Mouse (Mus musculus): ENCODE results near the gene Flot1. TPM values are rescaled to one million over a fixed set of nuclear protein-coding genes. Genes with fewer than 3 reads are reported as not detected.

The Flot1 gene
- polyA plus RNA-seq (2015; fragmentation: Illumina TruSeq; extraction: RNeasy Lipid Tissue Mini Kit (QIAGEN cat#74804); ENCODE audit: insufficient read depth, low replicate concordance): 27.5 TPM

DNA sequence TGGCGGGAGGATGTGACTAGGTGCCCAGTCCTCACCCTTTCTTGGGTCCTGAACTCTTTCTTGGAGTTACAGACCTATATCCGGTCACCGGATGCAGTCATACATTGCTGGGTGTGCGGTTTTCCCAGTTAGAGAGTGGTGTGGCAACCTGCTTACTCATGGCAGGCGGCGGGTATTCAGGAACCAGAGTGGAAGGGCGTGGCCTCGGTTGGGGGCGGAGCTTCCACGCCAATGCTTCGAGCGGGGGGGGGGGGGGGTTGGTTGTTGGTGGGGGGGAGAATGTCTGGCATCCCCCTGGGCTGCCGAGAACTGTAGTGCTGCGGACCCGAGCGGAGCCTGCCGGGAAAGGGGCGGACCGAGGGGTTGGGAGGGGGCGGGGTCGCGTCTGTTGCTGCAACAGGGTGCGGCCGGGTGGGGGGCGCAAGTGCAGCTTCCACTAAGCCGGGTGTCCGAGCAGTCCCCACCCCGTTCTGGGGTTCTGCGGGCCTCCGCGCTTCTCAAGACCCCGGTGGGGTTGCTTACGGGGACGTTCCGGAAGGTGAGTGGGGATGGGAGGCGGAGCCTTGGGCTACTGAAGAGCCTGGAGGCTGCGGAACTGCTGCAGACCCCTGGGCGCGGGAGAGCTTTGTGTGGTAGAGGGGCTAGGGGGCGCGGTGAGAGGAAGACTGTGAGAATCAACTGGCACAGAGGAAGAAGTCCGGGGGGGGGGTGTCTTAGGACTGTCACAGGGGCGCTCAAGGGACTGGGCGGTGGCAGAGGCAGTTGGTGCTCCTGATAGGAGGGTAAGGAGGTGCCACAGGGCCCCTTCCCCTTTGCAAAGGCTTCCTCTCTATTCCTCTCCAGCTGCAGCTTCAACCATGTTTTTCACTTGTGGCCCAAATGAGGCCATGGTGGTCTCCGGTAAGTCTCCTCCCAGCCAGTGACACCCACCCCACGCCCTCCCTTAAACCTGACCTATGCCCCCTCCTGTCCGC lies at the start of gene Flot1:
TSS of gene Flot1 (plus strand) at position 267 of the 974 bp plus-strand sequence.

DNA sequence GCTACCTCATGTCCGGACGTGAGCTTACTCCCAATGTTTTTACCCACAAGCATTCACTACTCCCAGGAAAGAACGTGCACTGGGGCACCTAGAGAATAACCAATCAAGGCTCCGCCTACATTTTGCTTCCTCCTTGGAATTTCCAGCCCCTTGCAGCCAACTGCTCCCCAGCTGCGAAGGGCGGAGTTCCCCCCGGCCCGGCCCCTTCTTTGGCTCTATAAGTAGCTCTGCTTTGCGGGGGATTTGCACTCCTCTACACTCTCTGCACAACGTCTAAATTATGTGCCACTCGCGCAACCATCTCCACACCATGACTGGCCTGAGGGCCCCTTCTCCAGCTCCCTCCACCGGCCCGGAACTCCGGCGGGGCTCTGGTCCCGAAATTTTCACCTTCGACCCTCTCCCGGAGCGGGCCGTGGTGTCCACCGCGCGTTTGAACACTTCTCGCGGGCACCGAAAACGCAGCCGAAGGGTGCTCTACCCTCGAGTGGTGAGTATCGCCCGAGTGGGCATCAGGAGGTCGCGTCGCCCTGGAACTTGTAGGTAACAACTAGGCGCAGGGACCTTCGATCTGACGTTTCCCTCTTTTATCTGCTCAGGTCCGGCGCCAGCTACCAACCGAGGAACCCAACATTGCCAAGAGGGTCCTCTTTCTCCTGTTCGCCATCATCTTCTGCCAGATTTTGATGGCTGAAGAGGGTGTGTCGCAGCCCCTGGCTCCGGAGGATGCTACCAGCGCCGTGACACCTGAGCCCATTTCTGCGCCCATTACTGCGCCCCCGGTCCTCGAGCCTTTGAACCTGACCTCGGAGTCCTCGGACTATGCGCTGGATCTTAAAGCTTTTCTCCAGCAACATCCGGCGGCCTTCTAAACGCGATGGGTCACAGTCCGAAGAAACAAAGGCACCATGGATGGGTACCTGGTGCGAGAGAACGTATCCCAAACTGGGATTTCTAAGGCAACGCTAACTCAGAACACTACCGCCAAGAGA lies 1.3 kb upstream of the Flot1 start, which contains the start of gene Ier3:
TSS of gene Ier3 (plus strand) at position 246 of the 992 bp plus-strand sequence.

DNA sequence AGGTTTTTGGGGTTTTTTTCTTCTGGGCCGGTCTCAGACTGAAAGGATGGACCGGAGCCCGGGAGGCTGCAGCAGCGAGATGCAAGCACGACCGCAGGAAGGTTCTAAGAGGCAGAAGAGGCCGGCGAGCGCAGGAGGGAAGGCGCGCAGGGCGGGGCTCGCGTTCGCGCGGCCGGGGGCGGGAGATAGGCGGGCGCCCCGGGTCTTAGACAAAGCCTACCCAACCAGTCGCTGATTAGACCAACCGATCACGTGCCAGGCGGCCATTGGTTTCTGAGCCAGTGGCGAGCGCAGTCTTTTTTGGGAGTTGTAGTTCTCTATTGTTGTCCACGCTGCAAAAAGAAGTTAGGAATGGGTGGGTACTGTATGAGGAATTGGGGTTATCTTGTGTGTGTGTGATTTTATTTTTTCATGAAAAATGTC lies 15.1 kb downstream of the Flot1 start, which contains the start of gene Tubb5:
TSS of gene Tubb5 (minus strand) at position 185 of the 423 bp plus-strand sequence.

DNA sequence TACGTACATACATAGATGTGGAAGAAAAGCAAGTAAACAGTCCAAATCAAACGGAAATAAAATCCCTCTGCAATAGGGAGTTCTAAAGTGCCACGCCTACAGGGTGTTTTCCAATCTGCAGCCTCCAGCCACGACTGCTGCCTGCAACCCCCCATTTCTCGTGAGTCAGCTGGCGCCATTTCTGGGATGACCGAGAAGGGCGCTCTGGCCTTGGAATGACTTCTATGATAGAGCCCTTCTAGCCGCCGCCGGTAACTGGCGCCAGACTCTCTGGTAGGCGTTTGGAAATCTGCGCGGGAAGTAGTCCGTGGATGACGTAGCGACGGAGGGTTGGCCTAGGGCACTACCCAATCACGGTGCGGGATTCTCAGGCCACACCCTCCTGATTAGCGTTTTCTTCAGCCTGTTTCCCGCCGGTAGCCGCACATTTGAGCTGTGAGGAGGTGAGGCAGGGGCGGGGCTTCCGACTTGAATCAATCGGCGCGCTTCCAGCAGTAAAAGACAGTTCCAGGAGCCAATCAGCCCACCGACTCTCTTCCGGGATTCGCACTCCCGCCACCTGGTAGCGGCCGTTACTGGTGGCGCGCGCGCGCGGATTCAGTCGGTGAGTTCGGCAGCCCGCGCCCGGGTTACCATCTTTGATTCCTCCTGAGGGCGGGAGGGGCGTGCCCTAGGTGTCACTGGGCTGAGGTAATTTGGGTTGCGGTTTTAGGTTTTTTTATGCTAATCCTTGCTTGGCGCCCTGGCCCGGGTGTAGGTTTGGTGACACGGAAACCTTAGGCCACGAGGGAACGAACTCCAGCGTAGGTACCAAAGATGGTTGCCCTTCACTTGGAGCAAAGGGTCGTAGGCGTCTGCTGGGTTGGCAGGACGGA lies 18.3 kb downstream of the Flot1 start, which contains the start of gene Mdc1:
TSS of gene Mdc1 (plus strand) at position 440 of the 875 bp plus-strand sequence.

DNA sequence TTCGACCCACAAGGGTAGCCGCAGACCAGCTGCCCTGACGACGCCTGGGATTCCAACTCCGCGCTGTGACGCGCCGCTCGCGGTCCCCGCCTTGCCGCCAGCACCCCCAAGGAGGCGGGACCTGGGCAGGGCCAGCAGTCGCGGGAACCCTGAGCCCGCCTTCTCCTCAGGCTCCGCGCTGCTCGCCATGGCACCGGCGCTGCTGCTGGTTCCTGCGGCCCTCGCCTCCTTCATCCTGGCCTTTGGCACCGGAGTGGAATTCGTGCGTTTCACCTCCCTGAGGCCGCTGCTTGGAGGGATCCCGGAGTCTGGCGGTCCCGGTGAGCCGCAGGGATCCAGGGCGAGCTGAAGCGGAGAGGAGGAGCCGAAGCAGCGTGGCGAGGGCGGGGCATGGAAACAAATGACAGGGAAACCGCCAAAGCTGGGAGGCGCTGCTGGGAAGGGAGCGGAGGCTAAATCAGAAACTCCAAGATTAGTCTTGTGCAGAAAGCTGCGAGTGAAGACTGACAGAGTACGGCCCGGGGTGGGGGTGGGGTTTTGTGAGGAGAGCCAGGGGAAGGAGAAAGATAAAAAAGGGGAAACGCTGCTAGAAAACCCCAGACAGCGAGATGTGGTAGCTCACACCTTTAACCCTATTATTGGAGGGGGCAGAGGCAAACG lies 38.3 kb downstream of the Flot1 start, which contains the start of gene Nrm:
TSS of gene Nrm (plus strand) at position 121 of the 660 bp plus-strand sequence.

DNA sequence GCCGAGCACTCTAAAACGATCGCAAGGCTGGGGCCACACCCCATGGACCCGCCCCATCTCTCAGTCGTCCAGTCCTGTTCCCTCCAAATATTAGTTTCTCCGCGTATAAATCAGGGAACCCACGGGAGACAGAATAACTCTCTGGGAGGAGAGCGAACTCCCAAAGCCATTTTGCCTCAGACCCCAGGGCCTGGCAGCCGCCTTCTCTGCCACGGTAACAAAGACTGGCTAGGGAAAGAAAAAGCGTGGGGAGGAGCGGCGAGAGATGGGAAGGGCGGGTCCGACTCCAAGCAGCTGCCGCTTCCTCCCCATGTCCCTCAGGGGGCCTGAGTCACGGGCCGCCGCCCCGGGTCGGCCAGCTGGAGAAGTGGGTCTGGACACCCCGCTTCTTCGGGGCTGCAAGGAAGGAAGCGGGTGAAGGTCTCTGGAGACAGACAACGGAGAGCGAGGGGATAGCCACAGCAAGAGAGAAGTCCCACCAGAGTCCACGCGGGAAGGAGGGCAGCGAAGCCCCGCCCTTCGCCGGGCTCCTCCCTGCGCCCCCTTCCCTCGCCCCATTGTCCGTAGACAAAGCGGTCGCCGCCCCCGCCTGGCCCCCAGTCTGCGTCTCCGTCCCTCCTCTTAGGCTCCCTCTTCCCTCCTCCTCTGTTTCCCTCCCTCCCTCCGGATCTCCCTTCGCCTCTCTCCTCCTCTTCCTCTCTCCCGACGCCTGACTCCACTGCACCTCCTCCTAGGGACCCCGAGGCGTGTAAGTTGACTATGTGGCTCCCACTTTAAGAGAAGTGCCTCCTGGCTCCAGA lies 42.7 kb downstream of the Flot1 start, which contains the start of gene Ppp1r18:
TSS of gene Ppp1r18 (plus strand) at position 113 of the 800 bp plus-strand sequence.

DNA sequence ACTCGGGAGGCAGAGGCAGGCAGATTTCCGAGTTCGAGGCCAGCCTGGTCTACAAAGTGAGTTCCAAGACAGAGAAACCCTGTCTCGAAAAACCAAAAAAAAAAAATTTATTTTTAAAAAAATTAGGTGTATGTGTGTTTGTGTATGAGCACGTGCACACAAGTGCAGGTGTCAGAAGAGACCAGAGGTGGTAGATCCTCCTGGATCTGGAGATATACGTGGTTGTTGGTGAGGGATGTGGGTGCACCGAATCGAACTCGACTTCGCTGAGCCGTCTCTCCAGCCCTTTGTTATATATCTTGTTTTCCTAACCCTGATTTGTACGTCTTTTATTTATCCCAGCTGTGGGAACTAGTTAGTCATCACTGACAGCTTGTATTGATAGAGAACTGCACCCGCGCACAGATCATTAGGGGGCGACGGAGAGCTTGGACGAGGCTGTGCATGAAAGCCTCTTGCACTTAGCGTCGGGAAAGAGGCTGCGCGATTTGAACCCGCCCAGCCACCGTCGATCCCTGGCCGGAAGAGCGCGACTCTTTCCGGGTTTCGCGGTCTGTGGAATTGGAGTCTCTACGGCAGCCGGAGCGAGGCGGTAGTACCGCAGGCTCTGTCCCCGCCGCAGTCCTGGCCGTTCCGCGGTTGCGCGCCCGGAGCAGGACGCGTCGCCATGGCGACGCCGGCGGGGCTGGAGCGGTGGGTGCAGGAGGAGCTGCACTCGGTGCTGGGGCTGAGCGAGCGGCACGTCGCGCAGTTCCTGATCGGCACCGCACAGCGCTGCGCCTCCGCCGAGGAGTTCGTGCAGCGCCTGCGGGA lies 56.4 kb downstream of the Flot1 start, which contains the start of gene Dhx16:
TSS of gene Dhx16 (plus strand) at position 575 of the 813 bp plus-strand sequence.

Other genes with a start within 250 kb of the Flot1 start
- not detected for gene Sfta2, start 221.7 kb upstream of the Flot1 start, polyA plus RNA-seq (2015; fragmentation: Illumina TruSeq; extraction: RNeasy Lipid Tissue Mini Kit (QIAGEN cat#74804); ENCODE audit: insufficient read depth, low replicate concordance)
- gene Gm9573, start 196.6 kb upstream of the Flot1 start, polyA plus RNA-seq (2015; fragmentation: Illumina TruSeq; extraction: RNeasy Lipid Tissue Mini Kit (QIAGEN cat#74804); ENCODE audit: insufficient read depth, low replicate concordance): not detected
- gene Mucl3, start 179.5 kb upstream of the Flot1 start, polyA plus RNA-seq (2015; fragmentation: Illumina TruSeq; extraction: RNeasy Lipid Tissue Mini Kit (QIAGEN cat#74804); ENCODE audit: insufficient read depth, low replicate concordance): not detected
- gene Vars2, start 155.6 kb upstream of the Flot1 start, polyA plus RNA-seq (2015; fragmentation: Illumina TruSeq; extraction: RNeasy Lipid Tissue Mini Kit (QIAGEN cat#74804); ENCODE audit: insufficient read depth, low replicate concordance): 10.5 TPM
- 8.0 TPM for gene Gtf2h4, start 149.5 kb upstream of the Flot1 start, polyA plus RNA-seq (2015; fragmentation: Illumina TruSeq; extraction: RNeasy Lipid Tissue Mini Kit (QIAGEN cat#74804); ENCODE audit: insufficient read depth, low replicate concordance)
- 5.6 TPM for gene Ddr1, start 118.6 kb upstream of the Flot1 start, polyA plus RNA-seq (2015; fragmentation: Illumina TruSeq; extraction: RNeasy Lipid Tissue Mini Kit (QIAGEN cat#74804); ENCODE audit: insufficient read depth, low replicate concordance)
- 3.4 TPM for gene Ier3, start 1.5 kb upstream of the Flot1 start, polyA plus RNA-seq (2015; fragmentation: Illumina TruSeq; extraction: RNeasy Lipid Tissue Mini Kit (QIAGEN cat#74804); ENCODE audit: insufficient read depth, low replicate concordance)
- gene Tubb5, start 15.1 kb downstream of the Flot1 start, polyA plus RNA-seq (2015; fragmentation: Illumina TruSeq; extraction: RNeasy Lipid Tissue Mini Kit (QIAGEN cat#74804); ENCODE audit: insufficient read depth, low replicate concordance): 222 TPM
- gene Mdc1, start 18.3 kb downstream of the Flot1 start, polyA plus RNA-seq (2015; fragmentation: Illumina TruSeq; extraction: RNeasy Lipid Tissue Mini Kit (QIAGEN cat#74804); ENCODE audit: insufficient read depth, low replicate concordance): 59.7 TPM
- 43.1 TPM for gene Nrm, start 38.1 kb downstream of the Flot1 start, polyA plus RNA-seq (2015; fragmentation: Illumina TruSeq; extraction: RNeasy Lipid Tissue Mini Kit (QIAGEN cat#74804); ENCODE audit: insufficient read depth, low replicate concordance)
- gene Ppp1r18, start 42.4 kb downstream of the Flot1 start, polyA plus RNA-seq (2015; fragmentation: Illumina TruSeq; extraction: RNeasy Lipid Tissue Mini Kit (QIAGEN cat#74804); ENCODE audit: insufficient read depth, low replicate concordance): 139 TPM
- gene Dhx16, start 56.6 kb downstream of the Flot1 start, polyA plus RNA-seq (2015; fragmentation: Illumina TruSeq; extraction: RNeasy Lipid Tissue Mini Kit (QIAGEN cat#74804); ENCODE audit: insufficient read depth, low replicate concordance): 124 TPM
- 29.9 TPM for gene 2310061I04Rik, start 74.2 kb downstream of the Flot1 start, polyA plus RNA-seq (2015; fragmentation: Illumina TruSeq; extraction: RNeasy Lipid Tissue Mini Kit (QIAGEN cat#74804); ENCODE audit: insufficient read depth, low replicate concordance)
- gene Atat1, start 86.8 kb downstream of the Flot1 start, polyA plus RNA-seq (2015; fragmentation: Illumina TruSeq; extraction: RNeasy Lipid Tissue Mini Kit (QIAGEN cat#74804); ENCODE audit: insufficient read depth, low replicate concordance): 15.8 TPM
- 63.0 TPM for gene Mrps18b, start 93.2 kb downstream of the Flot1 start, polyA plus RNA-seq (2015; fragmentation: Illumina TruSeq; extraction: RNeasy Lipid Tissue Mini Kit (QIAGEN cat#74804); ENCODE audit: insufficient read depth, low replicate concordance)
- 32.2 TPM for gene Ppp1r10, start 93.2 kb downstream of the Flot1 start, polyA plus RNA-seq (2015; fragmentation: Illumina TruSeq; extraction: RNeasy Lipid Tissue Mini Kit (QIAGEN cat#74804); ENCODE audit: insufficient read depth, low replicate concordance)
- 133 TPM for gene Abcf1, start 146.5 kb downstream of the Flot1 start, polyA plus RNA-seq (2015; fragmentation: Illumina TruSeq; extraction: RNeasy Lipid Tissue Mini Kit (QIAGEN cat#74804); ENCODE audit: insufficient read depth, low replicate concordance)
- gene Gnl1, start 156.6 kb downstream of the Flot1 start, polyA plus RNA-seq (2015; fragmentation: Illumina TruSeq; extraction: RNeasy Lipid Tissue Mini Kit (QIAGEN cat#74804); ENCODE audit: insufficient read depth, low replicate concordance): 19.0 TPM
- gene Prr3, start 157.0 kb downstream of the Flot1 start, polyA plus RNA-seq (2015; fragmentation: Illumina TruSeq; extraction: RNeasy Lipid Tissue Mini Kit (QIAGEN cat#74804); ENCODE audit: insufficient read depth, low replicate concordance): 29.2 TPM
- 80.5 TPM for gene H2-T24, start 197.3 kb downstream of the Flot1 start, polyA plus RNA-seq (2015; fragmentation: Illumina TruSeq; extraction: RNeasy Lipid Tissue Mini Kit (QIAGEN cat#74804); ENCODE audit: insufficient read depth, low replicate concordance)
- gene H2-T23, start 209.6 kb downstream of the Flot1 start, polyA plus RNA-seq (2015; fragmentation: Illumina TruSeq; extraction: RNeasy Lipid Tissue Mini Kit (QIAGEN cat#74804); ENCODE audit: insufficient read depth, low replicate concordance): 186 TPM
- gene H2-T22, start 219.5 kb downstream of the Flot1 start, polyA plus RNA-seq (2015; fragmentation: Illumina TruSeq; extraction: RNeasy Lipid Tissue Mini Kit (QIAGEN cat#74804); ENCODE audit: insufficient read depth, low replicate concordance): 124 TPM
- 0.25 TPM for gene Gm6034, start 219.7 kb downstream of the Flot1 start, polyA plus RNA-seq (2015; fragmentation: Illumina TruSeq; extraction: RNeasy Lipid Tissue Mini Kit (QIAGEN cat#74804); ENCODE audit: insufficient read depth, low replicate concordance)
- gene Gm11127, start 235.1 kb downstream of the Flot1 start, polyA plus RNA-seq (2015; fragmentation: Illumina TruSeq; extraction: RNeasy Lipid Tissue Mini Kit (QIAGEN cat#74804); ENCODE audit: insufficient read depth, low replicate concordance): not detected

Measured in spleen, adult 10 weeks (tissue).